8 mouse cellular contexts compared by ENCODE assay signal in the genomic region with DNA sequence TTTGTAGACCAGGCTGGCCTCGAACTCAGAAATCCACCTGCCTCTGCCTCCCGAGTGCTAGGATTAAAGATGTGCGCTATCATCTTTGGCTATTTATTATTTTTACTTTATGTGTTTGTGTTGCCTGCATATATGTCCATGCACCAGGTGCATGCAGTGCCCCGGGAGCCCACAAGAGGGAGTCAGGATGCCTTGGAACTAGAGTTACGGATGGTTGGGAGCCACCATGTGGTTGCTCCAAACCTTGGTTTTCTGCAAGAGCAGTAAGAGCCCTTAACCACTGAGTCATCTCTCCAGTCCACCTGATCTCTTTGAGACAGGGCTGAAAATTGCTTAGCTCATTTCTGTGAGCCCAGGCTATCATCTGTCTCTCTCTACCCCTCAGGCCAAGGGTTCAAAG. TPM values are rescaled to one million over a fixed set of nuclear protein-coding genes. Genes with fewer than 3 reads are reported as not detected.
DNase-seq lines count a peak whose midpoint lies in the region; ATAC-seq and TF ChIP-seq lines count a peak whose summit lies in the region.

No protein-coding gene starts in this region.

- no peaks in the 10 kb centered on the region for H3K27me3 ChIP-seq in embryonic facial prominence, embryonic 10.5 days (replicated peaks; ENCODE audit: low read depth, poor library complexity, severe bottlenecking)
- no peaks in the 10 kb centered on the region for H3K27me3 ChIP-seq in kidney, postnatal 0 days (ENCODE audit: insufficient read depth, low read length)
- no peaks in the 10 kb centered on the region for H3K27me3 ChIP-seq in liver, embryonic 12.5 days (replicated peaks)
- H3K27me3 ChIP-seq in neural tube, embryonic 11.5 days (ENCODE audit: control insufficient read depth, insufficient read depth, low read length) = no peaks in the 10 kb centered on the region
- H3K27me3 ChIP-seq in stomach, embryonic 16.5 days (ENCODE audit: control insufficient read depth, insufficient read depth, low read length) = no peaks in the 10 kb centered on the region

- 3% methylated on average over 5 of the region's 5 CpGs for WGBS in embryonic facial prominence, embryonic 10.5 days
- WGBS in kidney, postnatal 0 days = 5% methylated on average over 5 of the region's 5 CpGs
- 2% methylated on average over 5 of the region's 5 CpGs for WGBS in liver, embryonic 12.5 days (ENCODE audit: insufficient replicate concordance)
- 7% methylated on average over 5 of the region's 5 CpGs for WGBS in neural tube, embryonic 11.5 days
- 7% methylated on average over 5 of the region's 5 CpGs for WGBS in stomach, embryonic 16.5 days

- DNase-seq in 416B (ENCODE audit: low read depth) = peak; percentile 96
- peak; percentile 92 for DNase-seq in adrenal gland, postnatal 10 days
- DNase-seq in embryonic facial prominence, embryonic 10.5 days (ENCODE audit: low spot score) = peak; percentile 90
- peak; percentile 73 for DNase-seq in heart, adult 8-10 months (ENCODE audit: low spot score)
- peak; percentile 89 for DNase-seq in kidney, postnatal 0 days (ENCODE audit: low spot score)
- peak; percentile 88 for DNase-seq in neural tube, embryonic 11.5 days (ENCODE audit: low spot score)

- H3K4me3 ChIP-seq in embryonic facial prominence, embryonic 10.5 days = no peak overlapping the region
- no peak overlapping the region for H3K4me3 ChIP-seq in kidney, postnatal 0 days (replicated peaks; ENCODE audit: low read depth, low read length)
- no peak overlapping the region for H3K4me3 ChIP-seq in liver, embryonic 12.5 days
- no peak overlapping the region for H3K4me3 ChIP-seq in neural tube, embryonic 11.5 days (ENCODE audit: low read depth, low read length)
- H3K4me3 ChIP-seq in stomach, embryonic 16.5 days (replicated peaks; ENCODE audit: low read length) = no peak overlapping the region

- no peaks in the 10 kb centered on the region for H3K9me3 ChIP-seq in embryonic facial prominence, embryonic 10.5 days
- H3K9me3 ChIP-seq in kidney, postnatal 0 days (replicated peaks; ENCODE audit: low read length) = no peaks in the 10 kb centered on the region
- no peaks in the 10 kb centered on the region for H3K9me3 ChIP-seq in liver, embryonic 12.5 days (replicated peaks)
- H3K9me3 ChIP-seq in neural tube, embryonic 11.5 days (ENCODE audit: control insufficient read depth, low read length) = no peaks in the 10 kb centered on the region
- H3K9me3 ChIP-seq in stomach, embryonic 16.5 days (replicated peaks; ENCODE audit: control insufficient read depth, low read length) = no peaks in the 10 kb centered on the region

- H3K4me1 ChIP-seq in embryonic facial prominence, embryonic 10.5 days = no peaks in the 10 kb centered on the region
- no peaks in the 10 kb centered on the region for H3K4me1 ChIP-seq in kidney, postnatal 0 days (replicated peaks; ENCODE audit: insufficient read depth, low read length)
- peaks cover 6% of the 10 kb centered on the region for H3K4me1 ChIP-seq in liver, embryonic 12.5 days
- no peaks in the 10 kb centered on the region for H3K4me1 ChIP-seq in neural tube, embryonic 11.5 days (ENCODE audit: control insufficient read depth, insufficient read depth, low read length)
- H3K4me1 ChIP-seq in stomach, embryonic 16.5 days (ENCODE audit: control insufficient read depth, insufficient read depth, low read length) = no peaks in the 10 kb centered on the region

- no peak overlapping the region for H3K27ac ChIP-seq in embryonic facial prominence, embryonic 10.5 days (replicated peaks)
- H3K27ac ChIP-seq in kidney, postnatal 0 days = no peak overlapping the region
- no peak overlapping the region for H3K27ac ChIP-seq in liver, embryonic 12.5 days
- no peak overlapping the region for H3K27ac ChIP-seq in neural tube, embryonic 11.5 days (ENCODE audit: low read depth, low read length)
- H3K27ac ChIP-seq in stomach, embryonic 16.5 days (ENCODE audit: low read length) = no peak overlapping the region

- peak; percentile 79 for ATAC-seq in kidney, postnatal 0 days (replicated peaks; ENCODE audit: low FRiP score, low read depth)
- peak; percentile 82 for ATAC-seq in liver, embryonic 12.5 days
- ATAC-seq in neural tube, embryonic 11.5 days (ENCODE audit: insufficient read depth, low FRiP score, low TSS enrichment) = no peak
- peak; percentile 63 for ATAC-seq in stomach, embryonic 16.5 days (ENCODE audit: insufficient read depth, low FRiP score)

- no peaks in the 10 kb centered on the region for H3K36me3 ChIP-seq in embryonic facial prominence, embryonic 10.5 days (replicated peaks)
- no peaks in the 10 kb centered on the region for H3K36me3 ChIP-seq in kidney, postnatal 0 days (ENCODE audit: insufficient read depth, low read length)
- no peaks in the 10 kb centered on the region for H3K36me3 ChIP-seq in liver, embryonic 12.5 days
- H3K36me3 ChIP-seq in neural tube, embryonic 11.5 days (ENCODE audit: control insufficient read depth, insufficient read depth, low read length) = no peaks in the 10 kb centered on the region
- H3K36me3 ChIP-seq in stomach, embryonic 16.5 days (ENCODE audit: control insufficient read depth, insufficient read depth, low read length) = no peaks in the 10 kb centered on the region

- H3K4me2 ChIP-seq in kidney, postnatal 0 days (ENCODE audit: low read length) = no peak overlapping the region
- no peak overlapping the region for H3K4me2 ChIP-seq in liver, embryonic 12.5 days
- H3K4me2 ChIP-seq in neural tube, embryonic 11.5 days (ENCODE audit: low read depth) = no peak overlapping the region
- no peak overlapping the region for H3K4me2 ChIP-seq in stomach, embryonic 16.5 days (ENCODE audit: low read depth, low read length)

- TF ChIP-seq CTCF in kidney, postnatal 0 days (IDR thresholded peaks at IDR 0.05; ENCODE audit: low read depth) = peak; percentile 99

- H3K9ac ChIP-seq in kidney, postnatal 0 days (ENCODE audit: low read depth, low read length) = no peak overlapping the region
- H3K9ac ChIP-seq in liver, embryonic 12.5 days = no peak overlapping the region
- H3K9ac ChIP-seq in neural tube, embryonic 11.5 days (ENCODE audit: low read length) = no peak overlapping the region
- no peak overlapping the region for H3K9ac ChIP-seq in stomach, embryonic 16.5 days (ENCODE audit: low read length)

RNA-seq across cellular contexts. Expression of a gene that starts 7.0 kb away (rescaled TPM):
- total RNA-seq in adrenal gland, postnatal 10 days (2021) = 10 to 100 TPM; 42.4 to 42.7 TPM
- polyA plus RNA-seq in embryonic facial prominence, embryonic 10.5 days (2016; fragmentation: Nextera tagmentation; extraction: Ambion mirVana) = 20.4 and 21.1 TPM in 2 replicates
- 10 to 100 TPM; 30.9 to 38.9 (median 33.8) TPM for total RNA-seq in heart, adult 8-10 months (2022)
- 19.1 and 21.7 TPM in 2 replicates for polyA plus RNA-seq in kidney, postnatal 0 days (2015; fragmentation: Nextera tagmentation; extraction: Ambion mirVana)
- polyA plus RNA-seq in liver, embryonic 12.5 days (2016; fragmentation: Nextera tagmentation; extraction: Ambion mirVana) = 21.8 and 23.0 TPM in 2 replicates
- polyA plus RNA-seq in neural tube, embryonic 11.5 days (2014; fragmentation: Nextera tagmentation; extraction: Ambion mirVana) = 11.2 and 14.7 TPM in 2 replicates
- 34.7 and 35.3 TPM in 2 replicates for polyA plus RNA-seq in stomach, embryonic 16.5 days (2015; fragmentation: Nextera tagmentation; extraction: Ambion mirVana)

RNA-seq across cellular contexts. Expression of a gene that starts 16.6 kb away (rescaled TPM):
- 100 to 1,000 TPM; 109 to 123 TPM for total RNA-seq in adrenal gland, postnatal 10 days (2021)
- polyA plus RNA-seq in embryonic facial prominence, embryonic 10.5 days (2016; fragmentation: Nextera tagmentation; extraction: Ambion mirVana) = 53.2 and 59.8 TPM in 2 replicates
- 10 to 100 TPM; 58.8 to 80.9 (median 70.8) TPM for total RNA-seq in heart, adult 8-10 months (2022)
- polyA plus RNA-seq in kidney, postnatal 0 days (2015; fragmentation: Nextera tagmentation; extraction: Ambion mirVana) = 228 and 241 TPM in 2 replicates
- polyA plus RNA-seq in liver, embryonic 12.5 days (2016; fragmentation: Nextera tagmentation; extraction: Ambion mirVana) = 220 and 223 TPM in 2 replicates
- polyA plus RNA-seq in neural tube, embryonic 11.5 days (2014; fragmentation: Nextera tagmentation; extraction: Ambion mirVana) = 38.5 and 45.2 TPM in 2 replicates
- 244 and 269 TPM in 2 replicates for polyA plus RNA-seq in stomach, embryonic 16.5 days (2015; fragmentation: Nextera tagmentation; extraction: Ambion mirVana)

RNA-seq across cellular contexts. Expression of a gene that starts 26.9 kb away (rescaled TPM):
- total RNA-seq in adrenal gland, postnatal 10 days (2021) = 10 to 100 TPM; 25.2 to 46.6 TPM
- 13.6 and 15.9 TPM in 2 replicates for polyA plus RNA-seq in embryonic facial prominence, embryonic 10.5 days (2016; fragmentation: Nextera tagmentation; extraction: Ambion mirVana)
- total RNA-seq in heart, adult 8-10 months (2022) = 10 to 100 TPM; 58.0 to 68.1 (median 61.2) TPM
- polyA plus RNA-seq in kidney, postnatal 0 days (2015; fragmentation: Nextera tagmentation; extraction: Ambion mirVana) = 45.6 and 50.1 TPM in 2 replicates
- polyA plus RNA-seq in liver, embryonic 12.5 days (2016; fragmentation: Nextera tagmentation; extraction: Ambion mirVana) = 105 and 109 TPM in 2 replicates
- 13.4 and 16.3 TPM in 2 replicates for polyA plus RNA-seq in neural tube, embryonic 11.5 days (2014; fragmentation: Nextera tagmentation; extraction: Ambion mirVana)
- polyA plus RNA-seq in stomach, embryonic 16.5 days (2015; fragmentation: Nextera tagmentation; extraction: Ambion mirVana) = 25.2 and 30.4 TPM in 2 replicates

RNA-seq across cellular contexts. Expression of a gene that starts 32.2 kb away (rescaled TPM):
- 100 to 1,000 TPM; 225 to 245 TPM for total RNA-seq in adrenal gland, postnatal 10 days (2021)
- polyA plus RNA-seq in embryonic facial prominence, embryonic 10.5 days (2016; fragmentation: Nextera tagmentation; extraction: Ambion mirVana) = 473 and 481 TPM in 2 replicates
- total RNA-seq in heart, adult 8-10 months (2022) = 100 to 1,000 TPM; 112 to 150 (median 119) TPM
- 320 and 335 TPM in 2 replicates for polyA plus RNA-seq in kidney, postnatal 0 days (2015; fragmentation: Nextera tagmentation; extraction: Ambion mirVana)
- polyA plus RNA-seq in liver, embryonic 12.5 days (2016; fragmentation: Nextera tagmentation; extraction: Ambion mirVana) = 318 and 321 TPM in 2 replicates
- polyA plus RNA-seq in neural tube, embryonic 11.5 days (2014; fragmentation: Nextera tagmentation; extraction: Ambion mirVana) = 449 TPM in 2 replicates
- polyA plus RNA-seq in stomach, embryonic 16.5 days (2015; fragmentation: Nextera tagmentation; extraction: Ambion mirVana) = 298 and 309 TPM in 2 replicates

RNA-seq across cellular contexts. Expression of a gene that starts 40.4 kb away (rescaled TPM):
- 100 to 1,000 TPM; 176 to 188 TPM for total RNA-seq in adrenal gland, postnatal 10 days (2021)
- polyA plus RNA-seq in embryonic facial prominence, embryonic 10.5 days (2016; fragmentation: Nextera tagmentation; extraction: Ambion mirVana) = 106 and 111 TPM in 2 replicates
- 10 to 100 TPM; 39.5 to 49.6 (median 41.5) TPM for total RNA-seq in heart, adult 8-10 months (2022)
- polyA plus RNA-seq in kidney, postnatal 0 days (2015; fragmentation: Nextera tagmentation; extraction: Ambion mirVana) = 150 and 164 TPM in 2 replicates
- 80.0 and 83.0 TPM in 2 replicates for polyA plus RNA-seq in liver, embryonic 12.5 days (2016; fragmentation: Nextera tagmentation; extraction: Ambion mirVana)
- polyA plus RNA-seq in neural tube, embryonic 11.5 days (2014; fragmentation: Nextera tagmentation; extraction: Ambion mirVana) = 106 and 114 TPM in 2 replicates
- polyA plus RNA-seq in stomach, embryonic 16.5 days (2015; fragmentation: Nextera tagmentation; extraction: Ambion mirVana) = 139 and 143 TPM in 2 replicates
